Mouse (Mus musculus): Measurements from ENCODE around the gene Nrip2.
A peak's percentile ranks its signal among the peaks of the same experiment; 100 is the strongest.

The Nrip2 gene

GRCm38 (mm10) chr6:128399421-128400185 lies 507 bp downstream of the Nrip2 start:
- no peak for DNase-seq

- DNase-seq = no peak
Measured at GRCm38 (mm10) chr6:128404708-128405107, 5.6 kb downstream of the Nrip2 start.

GRCm38 (mm10) chr6:128408544-128409125 lies 9.5 kb downstream of the Nrip2 start:
- DNase-seq = no peak

GRCm38 (mm10) chr6:128410305-128410704 lies 11.2 kb downstream of the Nrip2 start:
- DNase-seq = no peak

GRCm38 (mm10) chr6:128411115-128411514 lies 12.0 kb downstream of the Nrip2 start:
- peak; percentile 79 for DNase-seq

GRCm38 (mm10) chr6:128416169-128416568 lies 17.1 kb downstream of the Nrip2 start:
- DNase-seq = no peak

GRCm38 (mm10) chr6:128418076-128418475 lies 19.0 kb downstream of the Nrip2 start:
- no peak for DNase-seq

- DNase-seq = no peak
Measured at GRCm38 (mm10) chr6:128421036-128421435, 21.9 kb downstream of the Nrip2 start.

GRCm38 (mm10) chr6:128421480-128421879 lies 22.4 kb downstream of the Nrip2 start:
- DNase-seq = no peak

- no peak for DNase-seq
Measured at GRCm38 (mm10) chr6:128423496-128424268, 24.6 kb downstream of the Nrip2 start.

- peak; percentile 95 for DNase-seq
Measured at GRCm38 (mm10) chr6:128424269-128425019, 25.3 kb downstream of the Nrip2 start, which contains the start of gene Itfg2. Gene Itfg2, minus strand, starts transcription at chr6:128424931.

GRCm38 (mm10) chr6:128425046-128425445 lies 25.9 kb downstream of the Nrip2 start:
- DNase-seq = no peak

GRCm38 (mm10) chr6:128427571-128427970 lies 28.5 kb downstream of the Nrip2 start:
- DNase-seq = no peak

- DNase-seq = no peak
Measured at GRCm38 (mm10) chr6:128429300-128429699, 30.2 kb downstream of the Nrip2 start.

- no peak for DNase-seq
Measured at GRCm38 (mm10) chr6:128429826-128430225, 30.7 kb downstream of the Nrip2 start.

GRCm38 (mm10) chr6:128432356-128432915 lies 33.3 kb downstream of the Nrip2 start:
- no peak for DNase-seq

- no peak for DNase-seq
Measured at GRCm38 (mm10) chr6:128433566-128433965, 34.5 kb downstream of the Nrip2 start.

- no peak for DNase-seq
Measured at GRCm38 (mm10) chr6:128435474-128435873, 36.4 kb downstream of the Nrip2 start.

- DNase-seq = no peak
Measured at GRCm38 (mm10) chr6:128436356-128437005, 37.4 kb downstream of the Nrip2 start.

GRCm38 (mm10) chr6:128437288-128437687 lies 38.2 kb downstream of the Nrip2 start:
- no peak for DNase-seq

- peak; percentile 71 for DNase-seq
Measured at GRCm38 (mm10) chr6:128437731-128438316, 38.7 kb downstream of the Nrip2 start.
